Mouse (Mus musculus) mouse trophoblast stem cell (cell line): ENCODE results near the gene Ccdc88c.

Experiments
- in situ Hi-C, 2 experiments: fragments of 300-500 bp; cut with MseI, MboI; formaldehyde crosslinking; loops; 2 replicates in 1 of 2; 3 replicates in 1 of 2; pipeline ENCODE4 v1.15.1; 2025

The Ccdc88c gene

GRCm38 (mm10) chr12:100936116-100936515, 92.7 kb downstream of the Ccdc88c start:
- in situ Hi-C loops: no loop called here

GRCm38 (mm10) chr12:100934796-100935195, 94.1 kb downstream of the Ccdc88c start:
- in situ Hi-C loops: no loop called here

GRCm38 (mm10) chr12:100931653-100932052, 97.2 kb downstream of the Ccdc88c start:
- in situ Hi-C loops: no loop called here

- in situ Hi-C loops: loop anchor here (5.0 kb wide), 1 partner anchor 81 kb away; no protein-coding TSS in a partner anchor
Measured at GRCm38 (mm10) chr12:100928286-100928685, 100.6 kb downstream of the Ccdc88c start.

GRCm38 (mm10) chr12:100925644-100926619, 102.9 kb downstream of the Ccdc88c start:
- in situ Hi-C loops: loop anchor here (5.0 kb wide), 1 partner anchor 79 kb away; no protein-coding TSS in a partner anchor

- in situ Hi-C loops: loop anchor here (5.0 kb wide), 1 partner anchor 77 kb away; no protein-coding TSS in a partner anchor
Measured at GRCm38 (mm10) chr12:100924646-100925339, 104.1 kb downstream of the Ccdc88c start.

GRCm38 (mm10) chr12:100910731-100911130, 118.1 kb downstream of the Ccdc88c start:
- in situ Hi-C loops: no loop called here

GRCm38 (mm10) chr12:100909765-100910164, 119.1 kb downstream of the Ccdc88c start:
- in situ Hi-C loops: no loop called here

- in situ Hi-C loops: no loop called here
Measured at GRCm38 (mm10) chr12:100908298-100909034, 120.4 kb downstream of the Ccdc88c start.

- in situ Hi-C loops: no loop called here
Measured at GRCm38 (mm10) chr12:100907598-100908297, 121.1 kb downstream of the Ccdc88c start, which contains the start of gene Gpr68. Gene Gpr68, minus strand, starts transcription at chr12:100908198.

- in situ Hi-C loops: no loop called here
Measured at GRCm38 (mm10) chr12:100906861-100907260, 122.0 kb downstream of the Ccdc88c start.

- in situ Hi-C loops: no loop called here
Measured at GRCm38 (mm10) chr12:100903761-100904160, 125.1 kb downstream of the Ccdc88c start.

- in situ Hi-C loops: no loop called here
Measured at GRCm38 (mm10) chr12:100901386-100901785, 127.5 kb downstream of the Ccdc88c start.

GRCm38 (mm10) chr12:100900901-100901300, 128.0 kb downstream of the Ccdc88c start:
- in situ Hi-C loops: no loop called here

GRCm38 (mm10) chr12:100899111-100899640, 129.7 kb downstream of the Ccdc88c start:
- in situ Hi-C loops: no loop called here

- in situ Hi-C loops: no loop called here
Measured at GRCm38 (mm10) chr12:100897736-100898650, 130.9 kb downstream of the Ccdc88c start.

GRCm38 (mm10) chr12:100896661-100897060, 132.2 kb downstream of the Ccdc88c start:
- in situ Hi-C loops: no loop called here

GRCm38 (mm10) chr12:100895504-100895903, 133.4 kb downstream of the Ccdc88c start:
- in situ Hi-C loops: no loop called here

GRCm38 (mm10) chr12:100890548-100890947, 138.3 kb downstream of the Ccdc88c start:
- in situ Hi-C loops: no loop called here
